Mouse (Mus musculus) liver, postnatal 0 days (tissue): ENCODE data around the gene Amz2. TPM values are rescaled to one million over a fixed set of nuclear protein-coding genes. Genes with fewer than 3 reads are reported as not detected.
A peak's percentile ranks its signal among the peaks of the same experiment; 100 is the strongest.

Experiments used
- ATAC-seq: fragments of 200-750 bp; cut with Nextera tagmentation; 2 replicates; pipeline ENCODE4 v1.8.0; 2017; ENCODE audit warnings: mild to moderate bottlenecking, moderate library complexity
- DNase-seq: peaks from one replicate; pipeline ENCODE4 v3.0.0-alpha.2; 2016
- H3K27ac ChIP-seq: fragments of 300-500 bp; sonication (generic); 2 replicates; pipeline ENCODE4 v1.5.1; 2014; ENCODE audit warnings: antibody characterized with exemption, moderate library complexity, mild to moderate bottlenecking, low read depth
- H3K27me3 ChIP-seq: fragments of 300-500 bp; sonication (generic); 2 replicates; pipeline ENCODE4 v1.6.1; 2014; ENCODE audit warnings: low read length, control low read depth, mixed read lengths; ENCODE audit not compliant: insufficient read depth
- H3K36me3 ChIP-seq: fragments of 300-500 bp; sonication (generic); replicated peaks from 2 replicates; pipeline ENCODE4 v1.6.1; 2014; ENCODE audit warnings: mild to moderate bottlenecking, control low read depth, low read length, moderate library complexity, mixed read lengths; ENCODE audit not compliant: insufficient read depth
- H3K4me1 ChIP-seq: fragments of 300-500 bp; sonication (generic); 2 replicates; pipeline ENCODE4 v1.6.1; 2014; ENCODE audit warnings: antibody characterized with exemption, mild to moderate bottlenecking, control low read depth; ENCODE audit not compliant: insufficient read depth
- H3K4me2 ChIP-seq: fragments of 300-500 bp; sonication (generic); 2 replicates; pipeline ENCODE4 v1.6.1; 2014; ENCODE audit warnings: low read depth, mild to moderate bottlenecking, low read length, moderate library complexity, mixed read lengths
- H3K4me3 ChIP-seq: fragments of 300-500 bp; sonication (generic); 2 replicates; pipeline ENCODE4 v1.5.1; 2014; ENCODE audit warnings: low read depth, low read length
- H3K9ac ChIP-seq: fragments of 300-500 bp; sonication (generic); replicated peaks from 2 replicates; pipeline ENCODE4 v1.6.1; 2014; ENCODE audit warnings: mild to moderate bottlenecking, moderate library complexity
- H3K9me3 ChIP-seq: fragments of 300-500 bp; sonication (generic); 2 replicates; pipeline ENCODE4 v1.6.1; 2016; ENCODE audit warnings: mild to moderate bottlenecking, control low read depth, low read length, mixed read lengths
- CTCF ChIP-seq: sonication (generic); IDR thresholded peaks from 2 replicates; pipeline ENCODE4 v1.5.1; 2016; ENCODE audit warnings: antibody characterized with exemption, low read depth
- EP300 ChIP-seq: IDR thresholded peaks from 2 replicates; pipeline ENCODE4 v1.6.1; 2016; ENCODE audit warnings: antibody characterized with exemption, low read depth, mild to moderate bottlenecking
- WGBS: fragments of 180-500 bp; shearing (Covaris S2); extraction: QIAGEN DNeasy Blood & Tissue Kit; methylation state at CpG from one replicate; pipeline ENCODE4 v1.1.7; 2014; ENCODE audit not compliant: insufficient replicate concordance; 5-methylcytosine and 5-hydroxymethylcytosine counted together
- polyA plus RNA-seq: library from polyadenylated mRNA; unstranded; fragments of >200 nt; fragmentation: Nextera tagmentation; extraction: Ambion mirVana; gene quantifications from 2 replicates; pipeline ENCODE4 v1.2.1, GENCODE M21; 2015

Amz2 gene
- polyA plus RNA-seq, 1 experiment from 2014 or later: 11.0 TPM

- Histone ChIP-seq H3K9ac (no peak overlapping the region), H3K36me3 (peaks cover 86% of the 10 kb centered on the region), H3K4me3 (no peak overlapping the region), H3K9me3 (no peaks in the 10 kb centered on the region), H3K4me1 (no peaks in the 10 kb centered on the region), H3K27me3 (no peaks in the 10 kb centered on the region), H3K27ac (no peak overlapping the region), H3K4me2 (no peak overlapping the region)
- DNase-seq (no peak), ATAC-seq (no peak)
- WGBS: 97% methylated on average over 11 of the region's 11 CpGs
- no peak for TF ChIP-seq CTCF
- TF ChIP-seq EP300: no peak
Observed at GRCm38 (mm10) chr11:109458165-109458564, 32.4 kb downstream of the Amz2 start.

- no peak overlapping the region for H3K4me2 ChIP-seq
- H3K4me3 ChIP-seq: no peak overlapping the region
- H3K9ac ChIP-seq: no peak overlapping the region
- no peak for ATAC-seq
- peaks cover 78% of the 10 kb centered on the region for H3K36me3 ChIP-seq
- H3K27me3 ChIP-seq: no peaks in the 10 kb centered on the region
- no peak overlapping the region for H3K27ac ChIP-seq
- DNase-seq: no peak
- 0 out of 2 replicates have a peak, but pooled peaks cover 3% of the 10 kb centered on the region for H3K4me1 ChIP-seq
- no peak for TF ChIP-seq EP300
- TF ChIP-seq CTCF: no peak
- H3K9me3 ChIP-seq: no peaks in the 10 kb centered on the region
- 57% methylated on average over 5 of the region's 5 CpGs for WGBS
Observed at GRCm38 (mm10) chr11:109460586-109460985, 34.8 kb downstream of the Amz2 start.

- peak; percentile 87 for ATAC-seq
- H3K9me3 ChIP-seq: no peaks in the 10 kb centered on the region
- H3K9ac ChIP-seq: peak overlapping the region; percentile 11; the same call in 1 of the 2 replicates
- no peaks in the 10 kb centered on the region for H3K27me3 ChIP-seq
- H3K4me1 ChIP-seq: peaks cover 20% of the 10 kb centered on the region
- H3K27ac ChIP-seq: peak overlapping the region; percentile 66; the same call in 1 of the 2 replicates
- no peak for DNase-seq
- no peak overlapping the region for H3K4me3 ChIP-seq
- TF ChIP-seq CTCF: no peak
- peak; percentile 86 for TF ChIP-seq EP300
- H3K4me2 ChIP-seq: peak overlapping the region; percentile 29; the same call in 1 of the 2 replicates
- WGBS: 69% methylated on average over 4 of the region's 4 CpGs
- peaks cover 46% of the 10 kb centered on the region for H3K36me3 ChIP-seq
Observed at GRCm38 (mm10) chr11:109465068-109465467, 39.3 kb downstream of the Amz2 start.

GRCm38 (mm10) chr11:109466987-109467386 lies 41.2 kb downstream of the Amz2 start:
- no peak overlapping the region for H3K4me2 ChIP-seq
- no peak for DNase-seq
- H3K4me1 ChIP-seq: peaks cover 29% of the 10 kb centered on the region

GRCm38 (mm10) chr11:109468133-109468532 lies 42.4 kb downstream of the Amz2 start:
- no peak overlapping the region; the same call in 1 of the 2 replicates for H3K9ac ChIP-seq
- DNase-seq (no peak), ATAC-seq (no peak)
- 52% methylated on average over 5 of the region's 5 CpGs for WGBS
- H3K9me3 ChIP-seq: no peaks in the 10 kb centered on the region
- H3K27me3 ChIP-seq: no peaks in the 10 kb centered on the region
- no peak overlapping the region for H3K4me3 ChIP-seq
- peaks cover 29% of the 10 kb centered on the region for H3K4me1 ChIP-seq
- H3K27ac ChIP-seq: no peak overlapping the region
- no peak for TF ChIP-seq CTCF
- TF ChIP-seq EP300: no peak
- peaks cover 22% of the 10 kb centered on the region for H3K36me3 ChIP-seq
- peak overlapping the region; percentile 95 for H3K4me2 ChIP-seq

More at GRCm38 (mm10) chr11:109466987-109467386, 41.2 kb downstream of the Amz2 start:
- TF ChIP-seq EP300: no peak
- TF ChIP-seq CTCF: no peak
- 85% methylated on average over 8 of the region's 8 CpGs for WGBS
- Histone ChIP-seq H3K27ac (no peak overlapping the region), H3K9ac (no peak overlapping the region), H3K4me3 (no peak overlapping the region), H3K36me3 (peaks cover 34% of the 10 kb centered on the region), H3K27me3 (no peaks in the 10 kb centered on the region), H3K9me3 (no peaks in the 10 kb centered on the region)
- no peak for ATAC-seq

GRCm38 (mm10) chr11:109470170-109470569 lies 44.4 kb downstream of the Amz2 start:
- peaks cover 27% of the 10 kb centered on the region for H3K4me1 ChIP-seq
- 33% methylated on average over 9 of the region's 9 CpGs for WGBS
- no peak for TF ChIP-seq EP300
- TF ChIP-seq CTCF: no peak

More at GRCm38 (mm10) chr11:109470170-109470569, 44.4 kb downstream of the Amz2 start:
- Histone ChIP-seq H3K36me3 (peaks cover 8% of the 10 kb centered on the region), H3K9me3 (no peaks in the 10 kb centered on the region), H3K9ac (peak overlapping the region; percentile 86), H3K27me3 (no peaks in the 10 kb centered on the region), H3K4me2 (peak overlapping the region; percentile 95), H3K27ac (peak overlapping the region; percentile 99), H3K4me3 (peak overlapping the region; percentile 79)
- DNase-seq (no peak), ATAC-seq (no peak)
